Mouse (Mus musculus): ENCODE data around the gene Olfr986. TPM values are rescaled to one million over a fixed set of nuclear protein-coding genes. Genes with fewer than 3 reads are reported as not detected.
"Not testable (repeated sequence)": the region's sequence is repeated elsewhere in the genome, so short reads cannot be mapped to it uniquely, and the experiment has no call there.

Gene Olfr986
- not detected in 2 replicates for total RNA-seq (2015; ENCODE audit: low replicate concordance)
- total RNA-seq (2017; ENCODE audit: low replicate concordance) = not detected in 2 replicates

DNA sequence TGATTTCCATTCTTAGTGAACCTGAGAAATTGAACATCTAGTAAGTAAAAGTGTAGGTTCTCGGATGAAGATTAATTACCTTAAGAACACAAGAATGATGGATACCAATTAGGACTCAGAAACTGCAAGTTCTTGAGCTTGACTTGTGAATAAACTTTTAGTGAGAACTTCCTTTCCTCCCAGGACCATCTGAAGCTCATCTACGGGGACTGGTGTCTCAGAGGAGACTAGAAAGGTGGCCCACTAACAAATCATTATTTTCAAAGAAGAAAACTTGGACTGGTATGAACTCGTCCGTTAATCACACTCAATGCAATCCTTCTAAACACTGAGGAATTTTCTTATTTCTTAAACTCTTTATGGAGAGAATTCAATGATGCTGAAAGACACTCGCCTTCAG, at the start of gene Olfr986:
TSS of gene Olfr986 (plus strand) at position 301 of the 400 bp plus-strand sequence.
- no peak for ATAC-seq (replicated peaks; ENCODE audit: low FRiP score, poor library complexity, severe bottlenecking)

DNA sequence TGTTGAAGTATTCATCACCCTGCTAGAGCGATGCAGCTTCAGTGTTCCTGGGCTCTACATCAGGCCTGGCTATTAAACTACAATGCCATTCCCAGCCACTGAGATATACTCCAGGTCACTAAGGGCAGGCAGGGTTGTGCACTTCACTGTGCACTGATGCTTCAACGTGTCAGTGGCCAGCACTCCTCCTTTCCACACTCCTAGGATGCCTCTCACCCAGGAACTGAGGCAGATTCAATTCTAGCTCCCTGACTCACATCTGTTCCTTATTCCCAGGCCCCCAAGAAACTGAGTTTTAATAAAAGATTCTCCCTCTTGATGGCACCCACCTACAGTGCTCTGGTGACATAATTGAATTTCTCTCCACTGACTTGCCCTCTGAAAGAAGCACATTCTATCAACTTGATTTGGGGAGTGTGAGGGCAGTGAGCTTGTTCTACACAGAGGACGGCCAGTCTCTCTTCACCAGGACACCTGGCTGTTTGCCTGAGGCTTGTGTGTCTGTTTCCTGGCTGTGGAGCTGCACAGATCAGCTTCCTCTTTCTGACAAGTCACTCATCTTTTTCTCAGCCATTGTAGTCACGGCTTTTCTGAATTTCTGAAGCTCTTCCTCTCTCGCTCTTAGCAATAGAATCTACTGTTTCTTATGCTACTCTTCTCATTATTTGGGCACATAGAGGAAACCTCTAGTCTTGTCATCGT, 43.6 kb upstream of the Olfr986 start:
- ATAC-seq (replicated peaks; ENCODE audit: low FRiP score, poor library complexity, severe bottlenecking) = no peak

DNA sequence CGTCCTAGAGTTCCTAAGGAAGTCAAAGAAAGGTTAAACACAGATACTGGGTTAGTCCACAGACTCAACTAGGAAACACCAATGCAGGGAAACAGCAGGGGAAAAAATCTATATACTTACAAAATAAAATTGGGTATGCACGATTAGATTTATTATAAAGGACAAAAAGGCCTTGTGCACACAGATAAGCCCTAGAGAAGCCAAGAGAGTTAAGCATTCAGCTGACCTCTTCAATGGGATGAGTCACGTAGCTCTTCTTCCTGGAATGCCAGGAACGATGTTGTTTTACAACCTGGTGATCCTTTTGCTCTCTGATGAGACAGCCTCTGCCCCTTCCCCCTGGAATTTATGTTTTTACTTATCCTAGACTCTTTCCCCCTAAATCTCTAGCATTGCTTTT, 41.2 kb upstream of the Olfr986 start:
- no peak for ATAC-seq (replicated peaks; ENCODE audit: low FRiP score, poor library complexity, severe bottlenecking)

DNA sequence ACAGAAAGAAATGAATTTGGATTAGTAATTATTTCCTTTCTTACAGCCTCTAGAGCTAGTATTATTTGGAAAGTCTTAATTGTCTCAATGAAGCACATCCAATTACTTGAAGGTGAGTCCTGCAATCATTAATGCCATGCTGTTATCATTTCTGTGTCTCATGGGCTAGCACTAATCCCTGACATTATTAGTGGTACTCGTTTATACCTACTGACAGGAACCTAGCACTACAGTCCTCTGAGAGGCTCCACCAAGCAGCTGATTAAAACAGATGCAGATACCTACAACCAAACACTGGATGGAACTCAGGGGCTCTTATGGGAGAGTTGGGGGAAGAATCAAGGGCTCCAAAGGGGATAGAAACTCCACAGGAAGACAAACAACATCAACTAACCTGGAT, 39.2 kb upstream of the Olfr986 start:
- no peak for ATAC-seq (replicated peaks; ENCODE audit: low FRiP score, poor library complexity, severe bottlenecking)

DNA sequence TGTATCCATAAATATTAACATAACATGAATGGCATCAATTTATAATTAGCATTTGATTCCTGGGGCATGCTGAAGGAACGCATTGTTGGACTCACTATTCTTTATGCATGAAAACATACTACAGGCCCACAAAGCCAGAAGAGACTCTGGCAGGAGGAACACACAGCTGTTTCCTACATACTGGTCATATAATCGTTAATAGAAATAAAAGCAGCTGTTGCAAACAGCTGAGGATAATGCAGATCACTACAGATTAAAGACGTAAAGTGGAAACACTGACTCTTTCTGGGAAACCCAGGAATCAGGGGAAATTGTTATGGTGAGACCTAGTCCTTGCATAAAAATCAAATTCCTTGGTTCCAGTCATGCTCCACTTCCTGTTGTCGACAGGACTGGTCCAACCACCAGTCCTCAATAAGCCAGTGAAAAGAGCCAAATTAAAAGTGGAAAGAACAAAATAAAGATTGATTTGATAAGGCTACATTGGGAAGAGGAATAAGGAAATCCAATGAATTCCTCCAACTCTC, 25.5 kb upstream of the Olfr986 start:
- ATAC-seq (replicated peaks; ENCODE audit: low FRiP score, poor library complexity, severe bottlenecking) = no peak

DNA sequence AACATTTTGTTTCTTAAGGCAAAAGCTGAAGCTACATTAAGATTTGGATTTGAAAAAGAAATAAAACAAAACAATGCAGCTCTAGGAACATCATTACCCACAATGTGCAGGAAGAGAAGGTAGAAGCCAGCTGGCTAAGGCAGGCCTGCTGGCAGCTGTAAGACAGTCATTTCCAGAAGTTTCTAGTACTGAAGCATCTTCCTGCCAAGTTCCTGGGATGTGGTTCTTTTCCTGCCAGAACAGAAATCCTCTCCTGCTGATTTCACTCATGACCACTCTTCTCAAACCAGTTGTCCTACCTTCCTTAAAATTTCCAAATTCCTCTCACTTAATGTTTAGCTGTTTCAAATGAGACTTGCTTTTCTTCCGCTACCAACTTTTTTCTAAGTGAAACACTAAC, 14.3 kb upstream of the Olfr986 start:
- ATAC-seq (replicated peaks; ENCODE audit: low FRiP score, poor library complexity, severe bottlenecking) = no peak

DNA sequence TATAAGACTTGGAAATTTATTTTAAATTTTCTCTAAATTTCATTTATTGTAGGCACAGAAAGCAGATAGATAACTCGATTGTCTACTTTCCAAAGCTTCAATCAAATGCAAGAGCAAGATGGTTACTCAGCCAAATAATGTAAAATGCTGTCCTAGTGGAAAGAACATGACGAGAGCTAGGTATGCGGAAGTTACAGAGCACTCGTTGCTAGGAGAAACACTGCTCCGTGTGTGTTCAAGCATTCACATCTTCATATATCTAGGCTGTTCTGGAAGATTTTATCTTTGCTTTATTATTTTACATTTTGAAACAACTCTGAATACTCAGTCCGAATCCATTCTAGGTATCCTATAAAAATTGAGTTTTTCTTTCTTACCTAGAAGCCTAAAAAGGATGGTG, 3.7 kb upstream of the Olfr986 start:
- ATAC-seq (replicated peaks; ENCODE audit: low FRiP score, poor library complexity, severe bottlenecking) = no peak

DNA sequence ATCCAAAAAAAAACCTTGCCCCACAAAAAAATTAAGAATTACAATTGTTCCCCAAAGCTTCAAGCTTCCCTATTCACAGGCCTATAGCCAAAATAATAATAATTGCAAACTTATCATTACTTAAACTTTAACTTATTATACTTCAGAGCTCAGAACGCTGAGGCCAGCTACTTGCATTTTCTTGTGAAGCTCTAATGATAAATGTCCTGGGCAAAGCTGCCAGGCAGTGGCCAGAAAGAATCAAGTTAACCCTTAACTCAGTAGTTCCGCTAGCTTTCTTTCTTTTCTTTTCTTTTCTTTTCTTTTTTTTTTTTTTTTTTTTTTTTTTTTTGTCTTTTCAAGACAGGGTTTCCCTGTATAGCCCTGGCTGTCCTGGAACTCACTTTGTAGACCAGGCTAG, 4.4 kb downstream of the Olfr986 start:
- ATAC-seq (replicated peaks; ENCODE audit: low FRiP score, poor library complexity, severe bottlenecking) = not testable (repeated sequence)

DNA sequence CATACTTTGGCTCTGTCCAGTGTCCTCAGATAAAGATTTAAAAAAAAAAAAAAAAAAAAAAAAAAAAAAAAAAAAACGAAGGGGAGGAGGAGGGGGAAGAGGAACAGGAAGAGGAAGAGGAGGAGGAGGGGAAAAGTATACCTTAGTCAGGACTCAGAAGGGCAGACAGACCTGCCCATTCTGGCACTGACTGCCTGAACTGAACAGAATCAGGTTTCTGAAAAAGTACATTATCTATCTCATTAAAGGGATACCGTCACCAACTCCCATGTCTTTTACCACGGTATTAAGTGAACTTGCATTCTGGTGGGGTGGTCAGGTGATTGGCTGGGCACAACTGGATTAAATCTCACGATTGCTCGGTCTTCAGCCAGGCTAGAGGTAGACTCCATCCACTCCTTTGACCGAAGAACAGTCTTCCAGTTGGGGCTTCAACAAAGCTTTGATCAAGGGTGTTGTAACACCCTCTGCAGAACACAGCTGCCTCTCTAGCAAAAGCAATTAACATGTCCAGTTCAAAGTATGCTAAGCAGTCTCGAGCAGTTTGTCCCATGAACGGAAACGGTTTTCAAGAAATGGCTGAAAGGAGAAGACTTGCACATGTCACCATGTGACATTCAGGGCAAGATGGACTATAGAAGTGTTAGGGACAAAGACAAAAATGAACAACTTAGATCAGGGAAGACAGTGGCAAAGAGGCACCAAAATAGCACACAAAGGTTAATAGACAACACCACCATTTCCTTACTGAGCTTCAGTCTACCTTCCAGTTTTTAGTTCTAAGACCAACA, 10.6 kb downstream of the Olfr986 start:
- no peak for ATAC-seq (replicated peaks; ENCODE audit: low FRiP score, poor library complexity, severe bottlenecking)

DNA sequence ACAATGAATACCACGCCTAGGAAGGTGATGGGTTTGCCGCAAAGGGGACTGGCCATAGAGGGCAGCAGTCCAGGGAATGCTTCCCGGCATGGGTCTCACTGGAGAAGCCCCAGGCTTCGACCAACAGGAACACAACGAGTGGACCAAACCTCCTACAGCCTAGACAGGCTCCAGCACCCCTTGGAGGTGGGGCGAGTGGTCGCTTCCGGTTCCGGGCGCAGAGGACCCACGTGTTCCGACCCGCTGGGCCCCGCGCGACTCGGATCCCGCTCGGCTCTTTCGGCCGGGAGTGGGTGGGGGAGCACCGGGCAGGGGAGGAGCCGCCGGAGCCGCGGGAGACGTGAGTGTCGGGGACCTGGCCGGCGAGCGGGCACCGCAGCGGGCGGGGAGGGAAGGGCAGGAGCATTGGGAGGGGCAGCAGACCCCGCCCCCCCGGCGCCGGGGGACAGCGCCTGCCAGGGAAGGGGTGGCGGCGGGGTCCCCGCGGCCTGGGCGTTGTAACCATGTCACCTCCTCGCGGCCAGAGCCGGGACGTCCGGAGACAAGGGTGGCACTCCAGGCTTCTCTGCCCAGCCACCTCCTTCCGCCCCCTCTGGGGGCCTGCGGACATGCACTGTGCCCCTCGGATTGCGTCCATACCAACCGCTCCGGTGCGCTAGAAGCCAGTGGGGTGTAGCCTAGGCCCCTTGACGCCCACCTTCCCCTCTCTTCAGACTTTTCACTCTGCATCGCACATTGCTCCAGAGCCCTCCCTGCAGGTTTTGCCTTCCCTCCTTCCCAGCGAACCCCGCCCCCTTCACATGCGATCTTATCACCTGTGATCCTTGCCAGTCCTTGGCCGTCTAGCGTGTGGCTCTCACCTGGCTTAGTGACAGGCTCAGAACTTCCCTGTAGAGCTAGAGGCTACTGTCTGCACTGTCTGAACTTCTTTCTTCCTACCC, 11.6 kb downstream of the Olfr986 start, which contains the start of gene Zfp202:
TSS of gene Zfp202 (plus strand) at position 219 of the 941 bp plus-strand sequence.
- ATAC-seq (replicated peaks; ENCODE audit: low FRiP score, poor library complexity, severe bottlenecking) = 0 out of 2 replicates have a peak, but pooled peaks have one; percentile 39

DNA sequence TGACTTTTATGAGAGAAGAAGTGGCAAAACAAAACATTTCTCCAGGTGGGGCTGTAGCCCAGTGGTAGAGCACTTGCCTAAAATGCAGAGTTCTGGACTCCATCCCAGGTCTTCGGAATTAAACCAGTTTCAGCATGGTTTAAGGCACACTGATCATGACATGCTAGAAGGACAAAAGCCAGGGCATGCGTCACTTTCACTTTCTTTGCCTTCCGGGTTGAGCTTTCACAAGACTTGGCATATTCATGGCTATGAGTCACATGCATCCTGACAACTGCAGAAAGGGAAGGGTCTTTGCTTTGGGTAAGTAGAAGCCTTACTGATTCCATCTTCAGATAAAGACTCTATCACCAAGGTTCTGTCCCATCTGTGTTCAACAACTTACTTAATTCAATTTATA, 15.3 kb downstream of the Olfr986 start:
- ATAC-seq (replicated peaks; ENCODE audit: low FRiP score, poor library complexity, severe bottlenecking) = no peak

DNA sequence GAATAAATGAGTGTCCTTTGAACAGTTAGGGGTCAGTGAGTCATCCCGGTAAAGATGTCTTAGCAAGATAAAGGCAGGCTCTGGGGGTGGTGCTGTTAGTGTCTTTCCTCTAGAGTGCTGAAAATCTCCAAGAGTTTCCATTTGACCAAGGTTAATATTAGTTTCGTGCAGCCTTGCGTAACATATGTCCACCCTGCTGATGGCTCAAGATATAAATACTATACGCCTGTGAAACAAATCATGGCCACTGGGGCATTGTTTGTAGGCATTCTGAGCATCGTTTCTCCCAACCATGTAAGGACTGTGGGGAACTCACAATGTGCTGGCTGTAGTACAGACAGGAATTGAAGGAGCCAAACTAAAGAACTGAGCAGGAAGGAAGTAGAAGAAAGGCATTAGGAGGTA, 25.8 kb downstream of the Olfr986 start:
- no peak for ATAC-seq (replicated peaks; ENCODE audit: low FRiP score, poor library complexity, severe bottlenecking)

DNA sequence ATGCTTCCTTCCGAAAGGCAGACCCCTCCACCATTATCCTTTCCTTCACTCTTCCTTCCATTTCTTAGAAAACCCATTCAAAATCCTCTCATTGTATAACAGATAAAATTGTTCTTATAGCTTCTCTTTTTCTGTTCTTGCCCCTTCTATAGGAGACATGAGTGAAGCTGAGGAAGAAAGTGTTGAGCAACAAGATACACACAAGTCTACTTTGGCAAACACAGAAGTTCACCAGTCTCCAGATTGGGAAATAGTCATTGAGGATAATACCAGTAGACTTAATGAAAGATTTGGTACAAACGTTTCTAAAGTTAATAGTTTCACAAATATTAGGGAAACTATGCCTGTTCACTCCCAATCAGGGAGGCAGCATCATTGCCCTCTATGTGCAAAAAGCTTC, 30.0 kb downstream of the Olfr986 start:
- ATAC-seq (replicated peaks; ENCODE audit: low FRiP score, poor library complexity, severe bottlenecking) = no peak

DNA sequence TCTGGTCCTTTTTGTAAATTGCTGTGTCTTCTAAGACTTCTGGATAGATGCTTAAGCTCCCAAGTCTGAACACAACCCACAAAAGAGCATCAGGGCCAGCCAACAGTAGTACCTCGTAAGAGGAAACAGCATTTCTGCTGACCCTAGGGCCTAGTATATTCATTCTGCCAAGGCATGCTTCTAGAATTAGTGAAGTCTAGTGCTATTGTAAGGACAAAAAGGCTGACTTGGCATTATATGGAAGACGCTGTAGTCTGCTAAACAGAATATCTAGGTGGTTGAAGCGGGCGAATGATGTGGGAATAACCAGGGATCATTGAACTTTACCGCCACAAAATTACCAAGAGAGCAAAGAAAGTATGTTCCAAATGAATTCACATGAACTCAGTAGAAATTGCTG, 33.3 kb downstream of the Olfr986 start:
- no peak for ATAC-seq (replicated peaks; ENCODE audit: low FRiP score, poor library complexity, severe bottlenecking)

DNA sequence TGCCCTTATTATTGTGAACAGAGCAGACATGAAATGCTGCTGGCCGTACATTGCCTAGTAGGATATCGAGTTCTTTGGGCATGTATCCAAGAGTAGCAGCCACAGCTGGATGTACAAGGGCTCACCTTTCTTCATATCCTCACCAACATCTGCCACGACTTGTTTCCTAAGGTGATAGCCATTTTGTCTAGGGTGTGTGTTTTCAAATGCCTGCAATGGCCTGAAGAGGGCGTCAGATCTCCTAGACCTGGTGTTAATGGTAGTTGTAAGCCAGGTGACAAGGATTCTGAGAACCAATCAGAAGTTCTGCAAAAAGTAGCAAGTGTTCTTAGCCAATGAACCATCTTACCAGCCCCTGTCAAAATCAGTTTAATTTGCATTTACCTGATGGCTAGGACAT, 35.9 kb downstream of the Olfr986 start:
- ATAC-seq (replicated peaks; ENCODE audit: low FRiP score, poor library complexity, severe bottlenecking) = no peak

DNA sequence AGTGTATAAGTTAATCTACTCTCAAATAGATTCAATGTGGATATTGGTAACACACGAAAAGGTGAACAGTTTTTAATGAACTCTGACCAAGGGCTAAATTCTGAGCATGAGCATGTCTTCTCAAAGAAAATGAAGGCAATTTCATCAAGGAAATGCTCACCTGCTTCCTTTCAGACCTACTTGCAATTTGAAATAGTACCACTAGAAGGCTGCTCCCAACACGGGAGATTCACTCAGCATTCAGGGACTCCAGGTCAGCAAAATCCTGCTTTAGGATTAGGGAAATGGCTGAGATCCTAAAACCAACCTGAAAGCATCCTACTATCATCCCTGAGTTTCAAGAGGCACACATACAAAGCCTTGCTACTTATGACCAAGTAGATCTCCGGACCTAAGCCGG, 43.6 kb downstream of the Olfr986 start:
- ATAC-seq (replicated peaks; ENCODE audit: low FRiP score, poor library complexity, severe bottlenecking) = no peak

DNA sequence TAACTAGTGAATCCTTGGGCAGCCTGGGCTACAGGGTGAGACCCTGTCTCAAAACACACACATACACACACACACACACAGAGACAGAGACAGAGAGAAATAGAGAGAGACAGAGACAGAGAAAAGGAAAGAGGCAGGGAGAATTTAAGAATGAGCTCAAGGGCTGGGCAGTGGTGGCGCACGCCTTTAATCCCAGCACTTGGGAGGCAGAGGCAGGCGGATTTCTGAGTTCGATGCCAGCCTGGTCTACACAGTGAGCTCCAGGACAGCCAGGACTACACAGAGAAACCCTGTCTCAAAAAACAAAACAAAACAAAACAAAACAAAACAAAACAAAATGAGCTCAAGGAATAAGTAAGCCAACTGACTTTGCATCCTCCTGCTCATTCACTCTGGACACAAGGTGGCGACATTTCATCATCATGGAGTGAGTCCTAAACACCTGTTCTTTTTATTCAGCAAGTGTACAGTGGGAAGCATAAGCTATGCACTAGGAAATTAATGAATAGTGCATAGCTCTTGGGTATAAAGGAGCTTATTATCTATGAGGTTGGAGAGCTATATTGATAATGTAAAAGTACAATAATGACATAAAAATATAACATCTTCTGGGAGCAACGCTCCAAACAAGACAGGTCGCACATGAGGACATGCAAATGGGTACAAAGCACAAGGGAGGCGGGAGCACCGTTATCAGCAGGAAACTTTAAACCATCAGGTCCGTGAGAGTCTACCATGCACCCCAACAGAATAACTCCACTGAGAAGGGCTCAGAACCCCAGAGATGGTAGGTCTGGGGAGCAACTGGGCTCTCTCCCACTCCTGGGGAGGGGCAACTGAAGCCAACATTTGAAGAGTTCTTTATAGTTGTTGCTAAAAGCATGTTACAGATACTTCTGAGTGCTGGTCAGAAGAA, 47.4 kb downstream of the Olfr986 start:
- ATAC-seq (replicated peaks; ENCODE audit: low FRiP score, poor library complexity, severe bottlenecking) = no peak

DNA sequence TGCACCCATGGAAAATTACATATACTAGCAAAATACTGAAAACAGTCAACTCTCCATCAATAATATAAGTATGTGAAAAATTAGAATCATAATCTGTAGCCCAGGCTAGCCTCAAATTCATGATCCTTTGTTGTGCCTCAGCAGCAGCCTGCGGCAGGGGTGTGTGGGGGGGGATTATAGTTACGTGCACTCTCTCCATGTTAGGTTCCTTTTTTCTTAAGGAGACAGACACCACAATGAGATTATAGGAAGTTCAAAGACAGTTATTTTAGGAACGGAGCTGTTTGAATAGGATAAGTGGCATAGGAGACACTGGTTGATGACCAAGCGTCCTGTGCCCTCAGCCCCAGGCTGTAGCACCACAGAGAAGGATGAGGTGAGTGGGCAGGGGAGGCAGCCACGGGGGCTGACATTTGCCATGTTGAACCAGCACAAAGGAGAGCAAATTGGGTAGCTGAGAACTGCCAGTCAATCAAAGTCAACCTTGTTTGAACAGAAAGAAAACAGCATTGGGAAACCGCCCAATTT, 48.1 kb downstream of the Olfr986 start:
- ATAC-seq (replicated peaks; ENCODE audit: low FRiP score, poor library complexity, severe bottlenecking) = no peak

DNA sequence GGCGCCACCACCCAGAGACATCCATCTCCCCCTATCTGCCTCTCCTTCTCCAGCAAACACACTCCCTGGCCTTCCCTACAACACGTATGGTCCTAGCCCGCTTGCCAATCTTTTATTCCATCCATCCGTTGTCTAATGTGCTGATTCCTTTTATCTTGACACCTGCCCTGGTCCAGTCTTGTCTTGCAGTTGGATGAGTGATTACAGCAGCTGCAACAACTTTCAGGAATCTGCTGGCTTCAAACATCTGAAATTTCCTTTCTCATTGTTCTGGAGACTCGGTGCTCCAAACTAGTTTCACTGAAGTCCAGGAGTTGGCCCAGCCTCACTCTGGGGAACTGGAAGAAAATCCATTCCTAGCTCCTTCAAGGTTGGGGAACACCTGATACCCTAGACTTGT, 48.8 kb downstream of the Olfr986 start:
- ATAC-seq (replicated peaks; ENCODE audit: low FRiP score, poor library complexity, severe bottlenecking) = no peak

Measured in erythroid progenitor cell, adult 5-6 weeks (primary cell).